Mouse (Mus musculus): Measurements from ENCODE around the gene Dnajb1. TPM values are rescaled to one million over a fixed set of nuclear protein-coding genes. Genes with fewer than 3 reads are reported as not detected.

The Dnajb1 gene
- polyA plus RNA-seq (2011; ENCODE audit: insufficient read depth, insufficient read length, low replicate concordance, missing spikeins): 23.8 and 23.9 TPM in 2 replicates

- Histone ChIP-seq H3K4me3 (replicated peaks; ENCODE audit: control insufficient read depth, low read depth, low read length) (peak within 1 kb of the TSS; percentile 86), H3K4me1 (ENCODE audit: control insufficient read depth, insufficient read depth, low read length) (peaks cover 5% of the 10 kb centered on the region), H3K27ac (ENCODE audit: control insufficient read depth, insufficient read depth, low read depth, low read length, poor library complexity) (peak within 1 kb of the TSS; percentile 94)
- TF ChIP-seq CTCF (IDR thresholded peaks at IDR 0.05; ENCODE audit: control insufficient read depth, insufficient read depth, low read length): no peak
- peak; percentile 99 for TF ChIP-seq POLR2A (IDR thresholded peaks at IDR 0.05; ENCODE audit: borderline replicate concordance, control insufficient read depth, low read depth, low read length)
- under 1% methylated on average over 69 of the region's 69 CpGs for WGBS
Measured at GRCm38 (mm10) chr8:83607661-83608397, at the start of gene Dnajb1, which contains the start of gene Tecr. Dnajb1 (plus strand) TSS chr8:83608193. Tecr (minus strand) TSS chr8:83607971.

GRCm38 (mm10) chr8:83562669-83563068 is 45.3 kb upstream of the Dnajb1 start:
- Histone ChIP-seq H3K4me1 (ENCODE audit: control insufficient read depth, insufficient read depth, low read length) (peaks cover 1% of the 10 kb centered on the region; the same call in 1 of the 2 replicates), H3K27ac (ENCODE audit: control insufficient read depth, insufficient read depth, low read depth, low read length, poor library complexity) (no peak overlapping the region), H3K4me3 (replicated peaks; ENCODE audit: control insufficient read depth, low read depth, low read length) (no peak overlapping the region)
- TF ChIP-seq POLR2A (IDR thresholded peaks at IDR 0.05; ENCODE audit: borderline replicate concordance, control insufficient read depth, low read depth, low read length) (no peak), CTCF (IDR thresholded peaks at IDR 0.05; ENCODE audit: control insufficient read depth, insufficient read depth, low read length) (no peak)
- 60% methylated on average over 3 of the region's 3 CpGs for WGBS

GRCm38 (mm10) chr8:83563246-83563645 is 44.7 kb upstream of the Dnajb1 start:
- TF ChIP-seq POLR2A (IDR thresholded peaks at IDR 0.05; ENCODE audit: borderline replicate concordance, control insufficient read depth, low read depth, low read length) (no peak), CTCF (IDR thresholded peaks at IDR 0.05; ENCODE audit: control insufficient read depth, insufficient read depth, low read length) (no peak)
- 75% methylated on average over 4 of the region's 4 CpGs for WGBS
- H3K27ac ChIP-seq (ENCODE audit: control insufficient read depth, insufficient read depth, low read depth, low read length, poor library complexity): no peak overlapping the region
- peaks cover 1% of the 10 kb centered on the region; the same call in 1 of the 2 replicates for H3K4me1 ChIP-seq (ENCODE audit: control insufficient read depth, insufficient read depth, low read length)
- no peak overlapping the region for H3K4me3 ChIP-seq (replicated peaks; ENCODE audit: control insufficient read depth, low read depth, low read length)

GRCm38 (mm10) chr8:83565731-83566375 is 42.1 kb upstream of the Dnajb1 start:
- 79% methylated on average over 9 of the region's 9 CpGs for WGBS
- H3K4me1 ChIP-seq (ENCODE audit: control insufficient read depth, insufficient read depth, low read length): peaks cover 3% of the 10 kb centered on the region; the same call in 1 of the 2 replicates
- no peak overlapping the region for H3K4me3 ChIP-seq (replicated peaks; ENCODE audit: control insufficient read depth, low read depth, low read length)
- H3K27ac ChIP-seq (ENCODE audit: control insufficient read depth, insufficient read depth, low read depth, low read length, poor library complexity): no peak overlapping the region
- peak; percentile 61 for TF ChIP-seq CTCF (IDR thresholded peaks at IDR 0.05; ENCODE audit: control insufficient read depth, insufficient read depth, low read length)
- no peak for TF ChIP-seq POLR2A (IDR thresholded peaks at IDR 0.05; ENCODE audit: borderline replicate concordance, control insufficient read depth, low read depth, low read length)

- H3K4me1 ChIP-seq (ENCODE audit: control insufficient read depth, insufficient read depth, low read length): peaks cover 3% of the 10 kb centered on the region; the same call in 1 of the 2 replicates
- peak within 1 kb of the TSS; percentile 85 for H3K27ac ChIP-seq (ENCODE audit: control insufficient read depth, insufficient read depth, low read depth, low read length, poor library complexity)
- peak within 1 kb of the TSS; percentile 97 for H3K4me3 ChIP-seq (replicated peaks; ENCODE audit: control insufficient read depth, low read depth, low read length)
- WGBS: 1% methylated on average over 48 of the region's 48 CpGs
- TF ChIP-seq CTCF (IDR thresholded peaks at IDR 0.05; ENCODE audit: control insufficient read depth, insufficient read depth, low read length) (peak; percentile 96), POLR2A (IDR thresholded peaks at IDR 0.05; ENCODE audit: borderline replicate concordance, control insufficient read depth, low read depth, low read length) (no peak; the same call in 1 of the 2 replicates)
Measured at GRCm38 (mm10) chr8:83566469-83567395, 41.3 kb upstream of the Dnajb1 start, which contains the start of gene Ndufb7. Ndufb7 (plus strand) TSS chr8:83566671.

- 67% methylated on average over 3 of the region's 3 CpGs for WGBS
- TF ChIP-seq POLR2A (IDR thresholded peaks at IDR 0.05; ENCODE audit: borderline replicate concordance, control insufficient read depth, low read depth, low read length) (no peak), CTCF (IDR thresholded peaks at IDR 0.05; ENCODE audit: control insufficient read depth, insufficient read depth, low read length) (no peak)
- Histone ChIP-seq H3K4me1 (ENCODE audit: control insufficient read depth, insufficient read depth, low read length) (peaks cover 3% of the 10 kb centered on the region; the same call in 1 of the 2 replicates), H3K27ac (ENCODE audit: control insufficient read depth, insufficient read depth, low read depth, low read length, poor library complexity) (no peak overlapping the region), H3K4me3 (replicated peaks; ENCODE audit: control insufficient read depth, low read depth, low read length) (peak overlapping the region; percentile 97)
Measured at GRCm38 (mm10) chr8:83567668-83568067, 40.3 kb upstream of the Dnajb1 start.

- Histone ChIP-seq H3K4me3 (replicated peaks; ENCODE audit: control insufficient read depth, low read depth, low read length) (no peak overlapping the region), H3K4me1 (ENCODE audit: control insufficient read depth, insufficient read depth, low read length) (peaks cover 3% of the 10 kb centered on the region; the same call in 1 of the 2 replicates), H3K27ac (ENCODE audit: control insufficient read depth, insufficient read depth, low read depth, low read length, poor library complexity) (no peak overlapping the region)
- WGBS: 74% methylated on average over 5 of the region's 5 CpGs
- TF ChIP-seq POLR2A (IDR thresholded peaks at IDR 0.05; ENCODE audit: borderline replicate concordance, control insufficient read depth, low read depth, low read length) (no peak), CTCF (IDR thresholded peaks at IDR 0.05; ENCODE audit: control insufficient read depth, insufficient read depth, low read length) (no peak)
Measured at GRCm38 (mm10) chr8:83568128-83568527, 39.9 kb upstream of the Dnajb1 start.

Measured in bone marrow, adult 2 months (tissue).